21 mouse cellular contexts compared by ENCODE assay signal in the genomic region with DNA sequence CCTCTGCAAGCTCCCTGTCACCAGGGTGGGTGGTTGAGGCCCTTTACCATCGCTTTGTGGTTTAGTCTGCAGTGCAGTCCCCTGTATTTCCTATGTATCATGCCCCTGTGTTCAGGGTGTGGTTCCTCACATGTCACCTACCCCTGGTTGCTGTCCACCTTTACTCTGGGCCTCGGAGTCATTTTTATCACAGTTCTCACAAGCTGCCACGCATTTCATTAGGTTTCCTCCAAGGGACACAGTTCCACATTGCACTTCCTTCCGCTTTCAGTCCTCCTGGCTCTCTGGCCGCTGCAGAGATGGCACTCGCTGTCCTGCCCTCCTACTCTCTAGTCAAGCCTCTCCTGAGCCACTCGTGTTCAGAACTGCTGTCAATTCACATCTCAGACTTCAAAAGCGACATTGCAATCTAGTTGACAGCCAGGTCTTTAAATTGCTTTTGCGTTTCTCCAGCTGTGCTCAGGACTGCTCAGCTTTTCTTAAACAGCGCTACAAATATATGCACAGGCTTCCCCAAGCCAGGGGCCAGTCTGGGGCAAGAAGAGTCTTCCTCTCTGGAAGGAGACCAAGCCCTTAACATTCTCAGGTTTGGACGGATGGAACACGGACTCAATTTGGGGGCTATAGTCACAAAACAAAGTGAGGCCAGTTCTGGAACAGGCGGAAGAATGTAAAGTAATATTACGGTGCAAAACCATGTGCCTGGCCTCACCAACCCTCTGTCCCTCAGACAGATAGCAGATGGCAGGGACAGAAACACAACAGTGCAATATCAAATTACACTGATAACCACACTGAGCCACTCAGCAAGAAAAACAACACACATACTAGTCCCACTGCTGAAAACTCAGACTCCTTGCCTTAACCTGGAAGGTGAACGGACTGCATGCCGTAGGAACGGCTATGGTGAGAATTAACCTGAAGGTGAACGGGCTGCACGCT. TPM values are rescaled to one million over a fixed set of nuclear protein-coding genes. Genes with fewer than 3 reads are reported as not detected.
DNase-seq lines count a peak whose midpoint lies in the region; ATAC-seq and TF ChIP-seq lines count a peak whose summit lies in the region.
"Had no signal": no experiment of that assay in that cellular context is flagged by ENCODE, and none has a peak within 500 bp of the region (broad histone marks: within the 10 kb centered on the region; RNA-seq: fewer than 3 reads in every experiment).

No protein-coding gene starts in this region.

- H3K4me3 ChIP-seq in heart, embryonic 13.5 days, result no peak overlapping the region
- H3K4me3 ChIP-seq in bone marrow macrophage, adult 2 months (ENCODE audit: insufficient read depth, low read length), result no peak overlapping the region
- H3K4me3 ChIP-seq: embryonic facial prominence, embryonic 10.5 days; forebrain, embryonic 13.5 days; hindbrain, embryonic 13.5 days; kidney, embryonic 15.5 days; neural tube, embryonic 13.5 days; stomach, embryonic 15.5 days had no signal

- ATAC-seq in heart, embryonic 13.5 days (ENCODE audit: extremely low read depth, insufficient number of reproducible peaks, low FRiP score, low TSS enrichment), result no peak
- peak; percentile 46; the same call in 1 of the 2 replicates for ATAC-seq in monocyte, adult 5-6 weeks (replicated peaks; ENCODE audit: insufficient number of reproducible peaks, low FRiP score, low TSS enrichment, poor library complexity, severe bottlenecking)
- ATAC-seq: CD4-positive, CD25-positive, alpha-beta regulatory T cell, adult 4 months; forebrain, embryonic 13.5 days; liver, postnatal 0 days had no signal

- TF ChIP-seq POLR2A in bone marrow macrophage, adult 2 months (IDR thresholded peaks at IDR 0.05; ENCODE audit: borderline replicate concordance, low read depth, low read length), result no peak

- TF ChIP-seq CTCF in bone marrow macrophage, adult 2 months (IDR thresholded peaks at IDR 0.05; ENCODE audit: low read depth, low read length), result no peak

- peak overlapping the region; percentile 5; the same call in 1 of the 2 replicates for H3K27ac ChIP-seq in heart, embryonic 13.5 days (replicated peaks)
- H3K27ac ChIP-seq in bone marrow macrophage, adult 2 months (ENCODE audit: insufficient read depth, low read depth, low read length), result peak overlapping the region; percentile 77
- H3K27ac ChIP-seq: embryonic facial prominence, embryonic 10.5 days; forebrain, embryonic 13.5 days; hindbrain, embryonic 13.5 days; kidney, embryonic 15.5 days; neural tube, embryonic 13.5 days; stomach, embryonic 15.5 days had no signal

- H3K4me2 ChIP-seq in heart, embryonic 13.5 days, result peak overlapping the region; percentile 1; the same call in 1 of the 2 replicates
- H3K4me2 ChIP-seq: forebrain, embryonic 13.5 days; hindbrain, embryonic 13.5 days; kidney, embryonic 15.5 days; midbrain, embryonic 11.5 days; neural tube, embryonic 13.5 days; stomach, embryonic 15.5 days had no signal

- peaks cover 92% of the 10 kb centered on the region for H3K36me3 ChIP-seq in heart, embryonic 13.5 days

- no peak overlapping the region for H3K9ac ChIP-seq in heart, embryonic 13.5 days
- H3K9ac ChIP-seq: forebrain, embryonic 13.5 days; hindbrain, embryonic 13.5 days; kidney, embryonic 15.5 days; liver, postnatal 0 days; neural tube, embryonic 13.5 days; stomach, embryonic 15.5 days had no signal

- intact Hi-C loops in gastrocnemius, postnatal 36 days (cut with DNase I), result no loop called here

- WGBS in heart, embryonic 13.5 days, result 59% methylated on average over 19 of the region's 19 CpGs

- no peak for DNase-seq in heart, adult 8-10 months (ENCODE audit: low spot score)
- DNase-seq in B cell, adult 2 months, result peak; percentile 31
- DNase-seq in kidney, postnatal 25 days, result no peak
- DNase-seq in gastrocnemius, postnatal 36 days, result no peak
- DNase-seq: cerebellum, adult 11-12 months; gastrocnemius, postnatal 25 days; liver, postnatal 0 days; right cerebral cortex, postnatal 4 days; thymus, adult 2 months had no signal

- no peaks in the 10 kb centered on the region for H3K27me3 ChIP-seq in heart, embryonic 13.5 days (replicated peaks)
- H3K27me3 ChIP-seq: forebrain, embryonic 13.5 days; hindbrain, embryonic 13.5 days; kidney, embryonic 15.5 days; neural tube, embryonic 13.5 days; stomach, embryonic 15.5 days had no signal

- no peaks in the 10 kb centered on the region for H3K9me3 ChIP-seq in heart, embryonic 13.5 days
- H3K9me3 ChIP-seq: embryonic facial prominence, embryonic 10.5 days; forebrain, embryonic 13.5 days; G1E; hindbrain, embryonic 13.5 days; kidney, embryonic 15.5 days; neural tube, embryonic 13.5 days; stomach, embryonic 15.5 days had no signal

- H3K4me1 ChIP-seq in heart, embryonic 13.5 days, result peaks cover 19% of the 10 kb centered on the region
- H3K4me1 ChIP-seq in bone marrow macrophage, adult 2 months (ENCODE audit: control insufficient read depth, insufficient read depth, low read length), result peaks cover 50% of the 10 kb centered on the region
- H3K4me1 ChIP-seq: embryonic facial prominence, embryonic 10.5 days; forebrain, embryonic 13.5 days; hindbrain, embryonic 13.5 days; kidney, embryonic 15.5 days; neural tube, embryonic 13.5 days; stomach, embryonic 15.5 days had no signal

RNA-seq across cellular contexts. Expression of a gene that starts 51.4 kb away (rescaled TPM):
- polyA plus RNA-seq in heart, embryonic 13.5 days (2015; fragmentation: Nextera tagmentation; extraction: Ambion mirVana), result 0.86 and 0.87 TPM in 2 replicates
- total RNA-seq in heart, adult 8-10 months (2022), result 1 to 10 TPM; 1.0 to 2.2 (median 1.4) TPM
- not detected in 2 replicates for polyA plus RNA-seq in bone marrow macrophage, adult 2 months (2012; ENCODE audit: insufficient read depth, insufficient read length, missing spikeins)
- not detected in 3 replicates for total RNA-seq in monocyte, adult 5-6 weeks (2017)
- under 1 TPM; 0.36 to 0.47 TPM for total RNA-seq in gastrocnemius, postnatal 36 days (2021)
- total RNA-seq: G1E had no signal
- polyA plus RNA-seq: CD4-positive, CD25-positive, alpha-beta regulatory T cell, adult 4 months; G1E; liver, postnatal 0 days had no signal

Comparison
In these comparisons a context has a peak if more than half of its experiments do, and no peak if none do; other contexts are left out.
1. DNase-seq: peak in B cell, adult 2 months (2 of 2); none in heart, adult 8-10 months (single experiment), kidney, postnatal 25 days (0 of 2) and gastrocnemius, postnatal 36 days (0 of 2).